Mouse (Mus musculus): ENCODE measurements around the gene Eif2ak3. TPM values are rescaled to one million over a fixed set of nuclear protein-coding genes. Genes with fewer than 3 reads are reported as not detected.

The Eif2ak3 gene
- polyA plus RNA-seq, 1 experiment: 3.3 TPM

DNA sequence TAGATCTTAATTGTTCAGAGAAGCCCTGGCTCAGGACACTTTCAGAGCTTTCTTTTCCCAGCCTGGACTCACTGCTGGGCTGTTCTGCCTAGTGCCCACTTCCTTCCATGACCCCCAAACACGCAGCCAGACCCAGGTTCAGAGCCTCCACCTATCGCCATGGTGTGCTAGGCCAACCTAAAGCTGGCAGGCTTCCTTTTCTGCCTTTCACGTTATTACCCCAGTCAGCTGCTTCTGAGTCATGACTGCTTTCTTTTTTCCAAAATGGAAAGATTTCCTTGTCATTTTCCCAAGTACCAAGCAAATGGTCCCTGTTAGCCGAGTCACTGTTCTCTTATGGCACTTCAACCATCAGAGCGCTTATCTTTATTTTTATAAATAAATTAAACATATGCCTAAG, 4.0 kb upstream of the Eif2ak3 start:
- Histone ChIP-seq H3ac (ENCODE audit: control insufficient read depth, insufficient read length) (no peak overlapping the region), H3K79me2 (ENCODE audit: control insufficient read depth, insufficient read depth) (peaks cover 4% of the 10 kb centered on the region), H3K36me3 (ENCODE audit: control insufficient read depth, insufficient read depth) (no peaks in the 10 kb centered on the region), H3K27me3 (ENCODE audit: control insufficient read depth, insufficient read depth, insufficient read length) (no peaks in the 10 kb centered on the region), H3K4me2 (ENCODE audit: low read depth) (no peak overlapping the region), H3K4me3 (no peak overlapping the region)
- TF ChIP-seq TCF12 (IDR thresholded peaks at IDR 0.05; ENCODE audit: insufficient read depth, poor library complexity, severe bottlenecking) (no peak), POLR2AphosphoS2 (IDR thresholded peaks at IDR 0.05; ENCODE audit: insufficient read length, low read depth) (no peak), TCF3 (IDR thresholded peaks at IDR 0.05; ENCODE audit: insufficient read length, low read depth) (no peak), SRF (IDR thresholded peaks at IDR 0.05; ENCODE audit: control insufficient read depth, insufficient read length, low read depth) (no peak), MYOD1 (IDR thresholded peaks at IDR 0.05; ENCODE audit: control insufficient read depth in 1 of 3, insufficient read length in 2 of 3, low read depth in 2 of 3) (no peak)

DNA sequence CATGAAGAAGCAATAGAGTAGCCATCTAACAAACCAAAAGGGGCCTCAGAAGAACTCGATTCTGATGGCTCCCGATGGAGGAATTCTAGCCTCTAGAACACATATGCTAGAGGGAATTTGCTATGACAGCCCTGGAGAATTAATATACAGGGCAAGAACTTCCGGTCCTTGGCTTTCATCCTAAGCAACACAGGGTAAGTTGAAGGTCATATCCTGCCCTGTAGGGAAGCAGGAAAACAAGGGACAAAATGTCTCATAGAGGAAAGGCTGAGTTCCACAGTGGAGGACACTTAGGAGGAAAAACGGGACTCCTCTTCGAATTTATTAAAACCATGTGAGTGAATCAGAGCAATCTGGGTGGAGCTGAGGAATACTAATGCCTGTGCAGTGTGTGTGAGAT, 1.3 kb upstream of the Eif2ak3 start:
- Histone ChIP-seq H3K4me3 (peak overlapping the region; percentile 45), H3K27me3 (ENCODE audit: control insufficient read depth, insufficient read depth, insufficient read length) (no peaks in the 10 kb centered on the region), H3K79me2 (ENCODE audit: control insufficient read depth, insufficient read depth) (peaks cover 10% of the 10 kb centered on the region), H3K36me3 (ENCODE audit: control insufficient read depth, insufficient read depth) (no peaks in the 10 kb centered on the region), H3ac (ENCODE audit: control insufficient read depth, insufficient read length) (no peak overlapping the region), H3K4me2 (ENCODE audit: low read depth) (peak overlapping the region; percentile 86)
- no peak for TF ChIP-seq MYOG (IDR thresholded peaks at IDR 0.05; ENCODE audit: control insufficient read depth in 1 of 3, insufficient read depth in 1 of 3, insufficient read length in 2 of 3, low read depth in 2 of 3)
- no peak for TF ChIP-seq MAX (IDR thresholded peaks at IDR 0.05; ENCODE audit: low read depth)
- TF ChIP-seq REST (IDR thresholded peaks at IDR 0.05; ENCODE audit: insufficient read depth, insufficient read length): no peak
- no peak for TF ChIP-seq USF1 (IDR thresholded peaks at IDR 0.05; ENCODE audit: low read depth)
- TF ChIP-seq TCF12 (IDR thresholded peaks at IDR 0.05; ENCODE audit: insufficient read depth, poor library complexity, severe bottlenecking): no peak
- TF ChIP-seq POLR2AphosphoS2 (IDR thresholded peaks at IDR 0.05; ENCODE audit: insufficient read length, low read depth): no peak
- no peak for TF ChIP-seq CEBPB (IDR thresholded peaks at IDR 0.05; ENCODE audit: insufficient read depth, poor library complexity, severe bottlenecking)
- TF ChIP-seq TCF3 (IDR thresholded peaks at IDR 0.05; ENCODE audit: insufficient read length, low read depth): no peak
- TF ChIP-seq MYOD1 (IDR thresholded peaks at IDR 0.05; ENCODE audit: control insufficient read depth in 1 of 3, insufficient read length in 2 of 3, low read depth in 2 of 3): no peak

DNA sequence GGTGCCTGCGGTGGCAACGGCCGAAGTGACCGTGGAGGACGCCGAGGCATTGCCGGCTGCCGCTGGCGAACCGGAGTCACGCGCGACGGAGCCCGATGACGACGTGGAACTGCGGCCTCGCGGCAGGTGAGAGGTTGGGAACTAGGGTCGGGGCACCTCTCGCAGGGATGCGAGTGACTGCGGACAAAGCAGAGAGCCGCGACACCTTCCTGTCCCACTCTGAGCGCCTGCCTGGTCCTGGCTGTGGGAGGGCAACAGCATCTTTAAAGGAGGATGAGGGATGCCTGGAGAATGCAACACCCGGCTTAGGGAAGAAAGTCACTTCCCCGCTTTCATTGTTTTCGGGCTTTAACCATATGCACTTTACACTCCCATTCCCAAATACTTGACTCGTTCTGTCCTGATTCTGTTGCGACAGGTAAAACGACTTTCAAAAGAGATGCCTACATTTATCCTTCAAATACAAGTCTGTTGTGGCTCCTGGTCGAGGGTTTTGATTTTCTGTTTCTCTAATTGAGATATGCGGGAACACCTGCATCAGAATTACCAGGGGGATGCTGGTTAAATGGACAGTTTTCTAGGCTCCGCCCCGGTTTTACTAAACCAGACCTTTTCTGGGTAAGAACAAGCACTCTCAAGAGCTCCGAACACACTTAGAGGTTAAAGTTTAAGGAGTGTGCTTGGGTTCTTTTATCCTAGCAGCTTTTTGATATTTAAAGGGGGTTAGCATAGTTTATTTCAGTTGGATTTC, 756 bp downstream of the Eif2ak3 start:
- peak overlapping the region; percentile 88 for H3K4me2 ChIP-seq (ENCODE audit: low read depth)
- peaks cover 16% of the 10 kb centered on the region for H3K79me2 ChIP-seq (ENCODE audit: control insufficient read depth, insufficient read depth)
- peak overlapping the region; percentile 45 for H3K4me3 ChIP-seq
- H3ac ChIP-seq (ENCODE audit: control insufficient read depth, insufficient read length): peak overlapping the region; percentile 37
- TF ChIP-seq TCF12 (IDR thresholded peaks at IDR 0.05; ENCODE audit: insufficient read depth, poor library complexity, severe bottlenecking) (no peak), POLR2AphosphoS2 (IDR thresholded peaks at IDR 0.05; ENCODE audit: insufficient read length, low read depth) (no peak), USF1 (IDR thresholded peaks at IDR 0.05; ENCODE audit: low read depth) (no peak), E2F4 (IDR thresholded peaks at IDR 0.05; ENCODE audit: insufficient read depth) (no peak), REST (IDR thresholded peaks at IDR 0.05; ENCODE audit: insufficient read depth, insufficient read length) (no peak), TCF3 (IDR thresholded peaks at IDR 0.05; ENCODE audit: insufficient read length, low read depth) (no peak), POLR2A (IDR thresholded peaks at IDR 0.05; ENCODE audit: insufficient read length, low read depth) (no peak)
- H3K27me3 ChIP-seq (ENCODE audit: control insufficient read depth, insufficient read depth, insufficient read length): no peaks in the 10 kb centered on the region
- no peaks in the 10 kb centered on the region for H3K36me3 ChIP-seq (ENCODE audit: control insufficient read depth, insufficient read depth)

GRCm38 (mm10) chr6:70847386-70847785, 3.1 kb downstream of the Eif2ak3 start:
- TF ChIP-seq SRF (IDR thresholded peaks at IDR 0.05; ENCODE audit: control insufficient read depth, insufficient read length, low read depth) (no peak), POLR2A (IDR thresholded peaks at IDR 0.05; ENCODE audit: insufficient read length, low read depth) (no peak), MAX (IDR thresholded peaks at IDR 0.05; ENCODE audit: low read depth) (no peak), E2F4 (IDR thresholded peaks at IDR 0.05; ENCODE audit: insufficient read depth) (no peak), POLR2AphosphoS2 (IDR thresholded peaks at IDR 0.05; ENCODE audit: insufficient read length, low read depth) (no peak), TCF12 (IDR thresholded peaks at IDR 0.05; ENCODE audit: insufficient read depth, poor library complexity, severe bottlenecking) (no peak), TCF3 (IDR thresholded peaks at IDR 0.05; ENCODE audit: insufficient read length, low read depth) (no peak)
- H3K36me3 ChIP-seq (ENCODE audit: control insufficient read depth, insufficient read depth): no peaks in the 10 kb centered on the region
- H3K27me3 ChIP-seq (ENCODE audit: control insufficient read depth, insufficient read depth, insufficient read length): no peaks in the 10 kb centered on the region
- H3K79me2 ChIP-seq (ENCODE audit: control insufficient read depth, insufficient read depth): peaks cover 16% of the 10 kb centered on the region
- H3ac ChIP-seq (ENCODE audit: control insufficient read depth, insufficient read length): no peak overlapping the region
- no peak overlapping the region for H3K4me2 ChIP-seq (ENCODE audit: low read depth)
- H3K4me3 ChIP-seq: no peak overlapping the region

DNA sequence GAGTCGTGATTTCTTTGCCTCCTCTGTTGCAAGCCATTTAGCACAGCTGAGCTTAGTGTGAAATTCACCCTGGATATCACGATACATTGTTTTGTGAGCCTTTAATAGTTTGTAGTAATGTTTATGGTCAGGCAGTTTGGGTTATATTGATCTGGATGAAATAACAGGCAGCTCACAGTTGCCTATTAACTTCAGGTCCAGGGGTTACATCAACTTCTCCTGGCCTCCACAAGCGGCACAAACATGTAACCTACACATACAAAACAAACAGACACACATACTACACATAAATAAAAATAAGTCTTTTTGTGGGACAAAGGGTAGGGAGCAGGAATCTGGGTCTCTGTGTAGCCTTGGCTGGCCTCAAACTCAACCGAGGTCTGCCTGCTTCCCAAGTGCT, 9.1 kb downstream of the Eif2ak3 start:
- no peak for TF ChIP-seq MYOD1 (IDR thresholded peaks at IDR 0.05; ENCODE audit: control insufficient read depth in 1 of 3, insufficient read length in 2 of 3, low read depth in 2 of 3)
- TF ChIP-seq CEBPB (IDR thresholded peaks at IDR 0.05; ENCODE audit: insufficient read depth, poor library complexity, severe bottlenecking): no peak
- no peak for TF ChIP-seq SRF (IDR thresholded peaks at IDR 0.05; ENCODE audit: control insufficient read depth, insufficient read length, low read depth)
- no peak for TF ChIP-seq USF1 (IDR thresholded peaks at IDR 0.05; ENCODE audit: low read depth)
- no peak for TF ChIP-seq REST (IDR thresholded peaks at IDR 0.05; ENCODE audit: insufficient read depth, insufficient read length)
- TF ChIP-seq MYOG (IDR thresholded peaks at IDR 0.05; ENCODE audit: control insufficient read depth in 1 of 3, insufficient read depth in 1 of 3, insufficient read length in 2 of 3, low read depth in 2 of 3): no peak
- no peak for TF ChIP-seq TCF12 (IDR thresholded peaks at IDR 0.05; ENCODE audit: insufficient read depth, poor library complexity, severe bottlenecking)
- TF ChIP-seq TCF3 (IDR thresholded peaks at IDR 0.05; ENCODE audit: insufficient read length, low read depth): no peak
- no peak for TF ChIP-seq E2F4 (IDR thresholded peaks at IDR 0.05; ENCODE audit: insufficient read depth)
- TF ChIP-seq POLR2AphosphoS2 (IDR thresholded peaks at IDR 0.05; ENCODE audit: insufficient read length, low read depth): no peak
- TF ChIP-seq POLR2A (IDR thresholded peaks at IDR 0.05; ENCODE audit: insufficient read length, low read depth): no peak
- no peak for TF ChIP-seq MAX (IDR thresholded peaks at IDR 0.05; ENCODE audit: low read depth)
- Histone ChIP-seq H3ac (ENCODE audit: control insufficient read depth, insufficient read length) (no peak overlapping the region), H3K36me3 (ENCODE audit: control insufficient read depth, insufficient read depth) (no peaks in the 10 kb centered on the region), H3K27me3 (ENCODE audit: control insufficient read depth, insufficient read depth, insufficient read length) (no peaks in the 10 kb centered on the region), H3K4me3 (no peak overlapping the region), H3K79me2 (ENCODE audit: control insufficient read depth, insufficient read depth) (peaks cover 5% of the 10 kb centered on the region), H3K4me2 (ENCODE audit: low read depth) (no peak overlapping the region)

Measured in myocyte (in vitro differentiated cells).